ENCODE assay signal across 8 mouse cellular contexts in genomic region chr9:100446059-100446686, GRCm38 (mm10). TPM values are rescaled to one million over a fixed set of nuclear protein-coding genes. Genes with fewer than 3 reads are reported as not detected.
DNase-seq lines count a peak whose midpoint lies in the region; ATAC-seq and TF ChIP-seq lines count a peak whose summit lies in the region.

No protein-coding gene starts in this region.

- ATAC-seq in forebrain, embryonic 15.5 days (replicated peaks) = peak; percentile 85
- ATAC-seq in lung, embryonic 15.5 days (ENCODE audit: borderline replicate concordance, extremely low read depth, low FRiP score, low TSS enrichment) = peak; percentile 84

- no peaks in the 10 kb centered on the region for H3K27me3 ChIP-seq in forebrain, embryonic 15.5 days
- H3K27me3 ChIP-seq in lung, embryonic 15.5 days = peaks cover 11% of the 10 kb centered on the region; the same call in 1 of the 2 replicates

- TF ChIP-seq CTCF in layer of hippocampus, adult 2 months (conservative IDR thresholded peaks at IDR 0.05) = peak; percentile 91
- TF ChIP-seq CTCF in olfactory bulb, adult 2 months (IDR thresholded peaks at IDR 0.05; ENCODE audit: insufficient read depth, low read depth, low read length) = peak; percentile 81

- no peaks in the 10 kb centered on the region for H3K36me3 ChIP-seq in forebrain, embryonic 15.5 days
- H3K36me3 ChIP-seq in lung, embryonic 15.5 days = no peaks in the 10 kb centered on the region

- peak overlapping the region; percentile 89 for H3K4me2 ChIP-seq in forebrain, embryonic 15.5 days (replicated peaks)
- H3K4me2 ChIP-seq in lung, embryonic 15.5 days = peak overlapping the region; percentile 88

- under 1% methylated on average over 32 of the region's 32 CpGs for WGBS in forebrain, embryonic 15.5 days
- under 1% methylated on average over 32 of the region's 32 CpGs for WGBS in lung, embryonic 15.5 days
- WGBS in olfactory bulb, adult 2 months = 1% methylated on average over 32 of the region's 32 CpGs

- TF ChIP-seq POLR2A in olfactory bulb, adult 2 months (IDR thresholded peaks at IDR 0.05; ENCODE audit: insufficient read depth, low read depth, low read length) = no peak

- no peaks in the 10 kb centered on the region for H3K9me3 ChIP-seq in forebrain, embryonic 15.5 days
- H3K9me3 ChIP-seq in lung, embryonic 15.5 days = no peaks in the 10 kb centered on the region

- peak; percentile 77 for DNase-seq in NIH3T3 (ENCODE audit: low read depth)
- DNase-seq in cerebellum, adult 11-12 months = peak; percentile 63
- peak; percentile 79 to 86 for DNase-seq in heart, postnatal 36 days
- DNase-seq in layer of hippocampus, adult 2 months (ENCODE audit: low spot score in 2 of 2) = peak; percentile 31 to 84
- peak; percentile 88 for DNase-seq in thymus, postnatal 4 days

- peak overlapping the region; percentile 50 for H3K9ac ChIP-seq in forebrain, embryonic 15.5 days (replicated peaks)
- H3K9ac ChIP-seq in lung, embryonic 15.5 days = peak overlapping the region; percentile 47; the same call in 1 of the 2 replicates

- H3K4me3 ChIP-seq in forebrain, embryonic 15.5 days = peak overlapping the region; percentile 52
- H3K4me3 ChIP-seq in layer of hippocampus, adult 2 months = peak overlapping the region; percentile 57
- peak overlapping the region; percentile 43 for H3K4me3 ChIP-seq in lung, embryonic 15.5 days
- peak overlapping the region; percentile 51 for H3K4me3 ChIP-seq in olfactory bulb, adult 2 months (ENCODE audit: insufficient read depth, low read depth, low read length)

- H3K4me1 ChIP-seq in forebrain, embryonic 15.5 days = peaks cover 7% of the 10 kb centered on the region; the same call in 1 of the 2 replicates
- peaks cover 8% of the 10 kb centered on the region for H3K4me1 ChIP-seq in lung, embryonic 15.5 days
- H3K4me1 ChIP-seq in olfactory bulb, adult 2 months (ENCODE audit: control insufficient read depth, insufficient read depth, low read length) = peaks cover 5% of the 10 kb centered on the region

- peak overlapping the region; percentile 39; the same call in 1 of the 2 replicates for H3K27ac ChIP-seq in forebrain, embryonic 15.5 days (replicated peaks)
- peak overlapping the region; percentile 44; the same call in 1 of the 2 replicates for H3K27ac ChIP-seq in layer of hippocampus, adult 2 months
- H3K27ac ChIP-seq in lung, embryonic 15.5 days = peak overlapping the region; percentile 79
- H3K27ac ChIP-seq in olfactory bulb, adult 2 months (ENCODE audit: insufficient read depth, low read depth, low read length) = no peak overlapping the region

- intact Hi-C loops in heart, postnatal 36 days (cut with DNase I) = loop anchor here (1.0 kb wide), 1 partner anchor 598 kb away; no protein-coding TSS in a partner anchor

RNA-seq across cellular contexts. Expression of gene Il20rb, which starts 40.4 kb away (rescaled TPM):
- 0.50 and 0.86 TPM in 2 replicates for polyA plus RNA-seq in forebrain, embryonic 15.5 days (2015; fragmentation: Nextera tagmentation; extraction: Ambion mirVana)
- 1 to 10 TPM in 1 of 2 experiments, under 1 TPM in 1; 0.89 to 1.4 TPM for total RNA-seq in heart, postnatal 36 days (2021)
- total RNA-seq in layer of hippocampus, adult 2 months (2021) = 1 to 10 TPM; 4.3 to 4.8 TPM
- 1.4 and 1.5 TPM in 2 replicates for polyA plus RNA-seq in lung, embryonic 15.5 days (2015; fragmentation: Nextera tagmentation; extraction: Ambion mirVana)
- not detected in 2 replicates for polyA plus RNA-seq in olfactory bulb, adult 2 months (2012; ENCODE audit: insufficient read depth, insufficient read length, low replicate concordance, missing spikeins)
